Mouse (Mus musculus): ENCODE measurements at regions not wholly inside any gene's neighbourhood (a gene's known extent, or its start where the extent isn't known, plus 50 kb on each side); places are given as distances from the start of the nearest gene placed in this dataset.

DNA sequence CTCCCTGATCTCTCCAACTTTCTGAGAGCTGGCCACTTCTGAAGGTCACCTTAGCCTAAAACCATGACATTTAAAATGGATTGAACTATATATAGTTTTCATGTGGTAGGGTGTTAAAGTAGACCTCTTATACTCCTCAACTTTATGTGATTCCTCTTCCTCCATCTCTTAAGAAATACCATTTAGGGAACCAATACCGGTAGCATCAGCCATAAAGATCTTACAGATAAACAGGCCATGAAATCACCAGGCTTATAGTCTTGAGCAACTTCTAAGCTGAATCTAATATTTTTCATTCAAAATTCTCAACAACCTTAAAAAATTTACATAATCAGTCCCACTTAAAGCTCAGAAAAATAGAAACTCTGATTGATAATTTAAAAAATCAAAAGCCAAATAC is 56.2 kb downstream of the Rpl36a-ps1 start:
- 0 out of 2 replicates have a peak, but pooled peaks have one; percentile 15 for ATAC-seq (ENCODE audit: poor library complexity, severe bottlenecking)

DNA sequence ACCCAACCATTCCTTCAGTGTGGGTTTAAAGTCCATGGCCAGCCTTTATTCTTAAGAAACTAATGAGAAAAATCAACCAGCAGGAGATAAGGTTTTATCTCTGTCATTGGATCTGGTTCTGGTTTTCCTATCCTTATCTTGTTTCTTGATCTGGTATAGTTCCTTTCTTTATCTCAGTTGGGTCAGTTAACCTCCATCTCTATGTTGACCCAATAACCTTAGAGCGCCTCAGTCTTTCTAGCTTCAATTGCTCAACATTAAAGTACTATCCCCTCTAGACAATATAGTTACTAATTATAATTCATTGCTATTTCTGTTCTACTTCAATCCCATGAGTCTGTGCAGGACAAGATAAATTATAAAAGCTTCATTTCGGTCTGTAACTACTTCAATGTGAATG is 56.7 kb downstream of the Rpl36a-ps1 start:
- ATAC-seq (ENCODE audit: poor library complexity, severe bottlenecking): 0 out of 2 replicates have a peak, but pooled peaks have one; percentile 38

DNA sequence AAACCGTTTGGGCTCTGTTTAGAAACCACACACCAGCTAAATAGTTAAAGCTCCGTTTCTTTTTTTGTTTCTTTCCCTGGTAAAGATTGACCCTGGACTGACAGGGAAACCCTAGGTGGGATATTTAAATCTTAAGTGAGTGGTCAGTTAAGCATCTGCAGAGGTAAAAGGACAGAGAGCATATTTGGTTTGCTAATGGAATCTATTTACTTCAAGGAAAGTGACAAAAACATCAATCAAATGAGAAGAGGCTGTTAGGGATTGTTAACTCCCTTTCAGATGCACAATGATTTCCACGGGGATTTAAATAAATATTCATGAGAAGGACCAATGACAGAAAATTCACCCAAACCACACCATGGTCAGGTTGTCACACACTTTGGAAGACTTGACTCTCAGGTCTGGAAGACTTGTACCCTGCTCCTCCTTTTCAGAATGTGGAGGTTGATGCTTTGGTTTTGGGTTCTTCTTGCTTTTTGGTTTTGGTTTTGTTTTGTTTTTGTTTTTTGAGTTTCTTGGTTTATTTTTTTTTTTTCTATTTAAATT is 60.7 kb downstream of the Rpl36a-ps1 start:
- no peak for ATAC-seq (ENCODE audit: poor library complexity, severe bottlenecking)

DNA sequence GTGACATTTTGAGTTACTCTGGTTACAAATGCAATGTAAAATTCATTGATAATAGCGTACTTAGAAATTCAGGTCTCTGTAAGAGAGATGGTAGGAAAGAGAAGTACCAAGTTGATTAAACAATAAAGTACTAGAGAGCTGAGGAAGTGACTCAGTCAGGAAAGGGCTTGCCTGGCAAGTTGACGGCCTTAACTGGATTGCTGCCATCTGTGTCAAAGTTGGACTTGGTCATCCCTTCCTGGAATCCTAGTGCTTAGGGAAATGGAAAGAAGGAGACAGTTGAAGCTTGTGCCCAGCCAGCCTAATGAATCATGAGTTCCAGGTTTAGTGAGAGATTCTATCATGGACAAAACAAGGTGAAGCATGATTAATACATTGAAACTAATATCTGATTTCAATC is 64.8 kb downstream of the Rpl36a-ps1 start:
- ATAC-seq (ENCODE audit: poor library complexity, severe bottlenecking): no peak

DNA sequence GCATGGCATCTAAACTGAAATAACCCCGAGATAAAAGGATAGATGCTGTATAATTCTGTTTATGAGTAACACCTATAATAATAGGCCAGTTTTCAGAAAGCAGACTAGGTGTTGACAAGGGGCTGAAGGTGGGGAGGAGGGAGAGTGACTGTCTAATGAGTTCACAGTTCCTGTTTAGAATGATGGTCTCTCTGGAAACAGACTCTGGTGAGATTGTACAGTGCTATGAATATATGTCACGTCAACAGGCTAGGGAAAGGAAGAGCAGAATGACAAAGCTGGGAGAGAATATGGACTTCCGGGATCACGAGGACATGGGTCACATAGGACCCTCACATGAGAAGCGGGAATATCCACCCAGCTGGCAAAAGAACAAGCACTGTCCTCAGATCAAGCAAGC is 85.9 kb downstream of the Rpl36a-ps1 start:
- ATAC-seq (ENCODE audit: poor library complexity, severe bottlenecking): no peak

DNA sequence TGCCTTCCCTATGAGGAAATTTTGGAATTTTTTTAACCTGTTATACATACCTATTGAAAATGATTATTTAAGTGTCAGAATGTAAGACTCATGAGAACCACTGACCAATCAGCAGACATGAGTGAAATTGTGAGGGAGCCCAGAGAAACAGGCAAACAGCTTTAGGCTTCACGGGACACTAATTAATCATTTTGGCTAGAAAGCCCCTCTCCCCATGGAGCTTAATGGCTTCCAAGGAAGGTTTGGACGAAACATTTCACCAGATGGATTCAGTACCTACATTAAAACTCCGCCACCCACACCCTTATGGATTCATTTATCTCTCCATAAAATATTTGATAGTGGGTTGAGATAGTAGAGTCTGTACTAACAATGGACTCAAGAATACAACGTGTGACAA is 95.2 kb downstream of the Rpl36a-ps1 start:
- no peak for ATAC-seq (ENCODE audit: poor library complexity, severe bottlenecking)

DNA sequence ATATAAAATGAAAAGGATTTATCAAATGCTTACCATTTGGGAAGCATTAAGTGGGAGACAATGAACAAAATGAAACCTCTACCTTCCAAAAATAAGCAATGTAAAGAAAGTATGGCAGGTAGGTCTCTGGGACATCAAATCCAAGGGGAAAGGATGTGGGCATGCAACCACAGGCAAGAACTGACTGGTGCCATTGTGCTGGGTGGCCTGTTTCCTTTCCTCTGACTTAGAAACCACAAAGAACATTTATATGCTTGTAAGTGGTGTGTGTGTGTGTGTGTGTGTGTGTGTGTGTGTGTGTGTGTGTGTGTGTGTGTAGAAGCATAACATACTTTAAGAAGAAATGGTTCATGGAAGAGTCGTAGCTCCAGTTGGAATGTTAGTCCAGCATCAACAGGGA is 96.7 kb downstream of the Rpl36a-ps1 start:
- ATAC-seq (ENCODE audit: poor library complexity, severe bottlenecking): no peak

DNA sequence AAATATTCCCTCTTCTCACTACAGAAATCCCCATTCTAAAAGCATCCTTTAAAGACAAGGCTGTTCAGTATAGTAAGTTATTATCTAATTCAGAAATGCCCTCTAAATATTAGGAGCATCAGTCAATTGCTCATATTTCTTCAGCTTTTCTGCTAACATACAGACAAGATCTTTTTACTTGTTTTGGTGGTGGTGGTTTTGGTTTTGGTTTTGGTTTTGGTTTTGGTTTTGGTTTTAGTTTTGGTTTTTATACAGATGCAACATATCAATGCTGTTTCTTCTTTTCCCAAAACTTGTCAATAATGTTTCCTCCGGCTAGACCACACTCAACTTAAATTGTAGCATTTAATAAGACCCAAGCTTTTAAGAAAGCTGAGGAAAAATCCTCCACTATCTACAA is 98.2 kb downstream of the Rpl36a-ps1 start:
- no peak for ATAC-seq (ENCODE audit: poor library complexity, severe bottlenecking)

DNA sequence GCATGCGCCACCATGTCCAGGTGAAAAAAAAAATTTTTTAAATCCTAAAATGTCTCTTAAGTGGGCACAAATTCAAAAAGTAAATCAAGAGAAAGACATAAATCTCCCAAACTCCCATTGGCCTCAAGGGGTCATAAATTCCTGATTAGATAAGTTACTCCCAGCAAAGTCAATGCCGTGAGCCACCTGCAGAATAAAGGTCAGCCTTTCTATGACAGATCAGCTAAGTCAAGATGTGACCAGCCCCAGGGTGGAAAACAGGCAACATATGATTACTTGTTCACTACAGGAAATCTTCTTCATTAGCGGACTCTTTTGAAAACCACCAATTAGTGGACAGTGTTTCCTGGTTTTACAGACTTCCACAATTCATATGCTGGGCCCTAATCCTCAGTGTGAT is 101.4 kb downstream of the Rpl36a-ps1 start:
- no peak for ATAC-seq (ENCODE audit: poor library complexity, severe bottlenecking)

DNA sequence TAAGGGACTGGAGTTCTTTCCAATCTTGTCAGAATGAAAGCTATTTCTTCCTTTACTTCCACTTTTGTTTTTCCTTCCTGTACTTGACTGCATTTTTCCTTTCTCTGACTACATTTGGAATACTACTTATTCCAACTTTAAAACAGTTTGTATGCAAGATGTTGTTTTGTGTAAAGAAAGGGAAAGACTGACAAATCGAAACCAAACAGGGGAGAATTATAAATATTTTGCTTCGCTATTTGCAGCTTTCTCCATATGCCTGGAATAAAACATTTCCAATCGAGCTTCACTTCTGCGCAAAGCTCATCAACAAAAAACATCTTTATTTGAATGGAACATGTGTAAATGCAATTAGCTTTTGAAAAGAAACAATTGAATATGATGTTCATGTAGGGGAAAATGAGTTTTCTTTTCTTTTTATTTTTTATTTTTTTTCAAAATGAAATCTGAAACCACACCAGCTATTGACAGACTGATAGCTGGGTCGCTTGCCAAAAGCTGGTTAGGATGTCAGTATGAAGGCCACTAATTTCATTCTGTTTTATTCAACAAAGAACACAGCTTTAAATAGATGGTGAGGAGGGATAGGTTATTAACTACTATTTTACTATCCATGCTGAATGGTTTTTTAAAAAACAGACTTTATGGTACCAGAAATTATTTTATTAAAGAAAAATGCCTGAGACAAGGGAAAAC is 102.7 kb downstream of the Rpl36a-ps1 start:
- no peak for ATAC-seq (ENCODE audit: poor library complexity, severe bottlenecking)

DNA sequence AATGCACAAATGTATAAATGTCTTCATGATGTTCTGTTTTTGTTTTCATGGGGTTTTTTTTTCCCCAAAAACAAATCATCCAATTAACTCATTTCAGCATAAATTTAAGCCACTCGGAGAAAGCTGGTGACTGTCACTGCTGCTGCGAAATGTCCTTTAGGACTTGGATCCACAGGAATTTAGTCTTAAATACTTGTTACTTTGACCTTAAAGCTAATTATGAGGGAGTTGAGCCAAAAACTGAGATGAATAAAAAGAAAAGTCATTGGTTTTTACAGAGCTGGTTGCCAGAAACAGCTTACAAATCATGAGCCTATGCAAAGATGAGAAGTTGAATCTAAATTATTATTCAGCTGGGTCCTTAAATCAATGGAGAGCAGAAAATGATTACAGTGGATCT is 106.5 kb downstream of the Rpl36a-ps1 start:
- ATAC-seq (ENCODE audit: poor library complexity, severe bottlenecking): no peak

DNA sequence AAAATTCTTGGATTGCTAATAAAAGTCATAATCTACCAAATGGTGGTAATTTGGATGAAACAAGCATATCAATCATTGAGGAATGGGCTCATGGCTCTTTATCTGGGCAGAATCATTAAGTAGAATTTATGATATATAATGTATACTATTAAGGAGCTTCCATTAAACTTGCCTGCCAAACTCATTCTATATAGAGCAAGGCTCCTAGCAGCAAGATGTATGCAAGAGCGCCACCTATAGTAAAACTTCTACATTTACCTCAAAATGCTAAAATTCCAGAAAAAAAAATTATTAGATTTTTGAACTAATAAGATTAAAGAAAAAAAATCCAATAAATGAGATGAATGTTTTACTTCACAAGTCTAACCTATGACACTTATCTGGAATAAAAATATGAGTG is 107.1 kb downstream of the Rpl36a-ps1 start:
- ATAC-seq (ENCODE audit: poor library complexity, severe bottlenecking): no peak

DNA sequence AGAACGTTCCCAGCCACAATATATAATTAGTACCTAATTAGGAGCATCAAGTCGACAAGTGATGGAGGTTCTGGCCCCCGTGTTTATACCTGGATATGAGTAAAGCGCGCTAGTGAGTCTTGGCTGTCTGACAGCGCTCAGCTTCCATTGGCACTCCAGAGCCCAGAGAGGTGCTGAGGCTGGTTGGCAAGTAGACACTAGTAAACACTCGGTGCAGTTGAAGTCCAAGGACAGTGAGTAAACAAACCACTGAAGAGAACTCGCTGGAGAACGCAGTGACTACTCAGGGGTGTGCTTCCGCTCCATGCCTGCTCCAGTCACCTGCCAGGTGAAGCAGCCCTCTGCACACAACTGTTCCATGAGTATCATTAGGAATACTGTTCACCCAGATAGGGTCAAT is 111.5 kb downstream of the Rpl36a-ps1 start:
- no peak for ATAC-seq (ENCODE audit: poor library complexity, severe bottlenecking)

DNA sequence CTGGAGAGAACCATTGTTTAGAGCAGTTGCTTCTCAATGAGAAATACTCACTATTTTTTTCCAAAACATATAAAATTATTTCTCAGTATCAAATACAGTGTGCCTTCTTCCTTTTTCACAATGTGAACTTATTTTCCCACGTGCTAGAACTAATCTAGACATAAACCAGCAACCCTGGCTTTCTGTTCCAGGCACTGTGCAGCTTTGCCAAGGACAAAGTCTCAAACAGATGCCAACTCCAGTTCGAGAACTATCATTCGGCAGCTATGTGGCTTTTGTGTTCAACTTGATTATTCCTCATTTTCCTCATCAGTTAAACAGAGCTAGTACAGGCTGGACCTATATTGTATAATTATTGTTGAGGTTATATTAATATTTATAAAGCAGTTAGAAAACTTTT is 116.2 kb downstream of the Rpl36a-ps1 start:
- ATAC-seq (ENCODE audit: poor library complexity, severe bottlenecking): no peak

DNA sequence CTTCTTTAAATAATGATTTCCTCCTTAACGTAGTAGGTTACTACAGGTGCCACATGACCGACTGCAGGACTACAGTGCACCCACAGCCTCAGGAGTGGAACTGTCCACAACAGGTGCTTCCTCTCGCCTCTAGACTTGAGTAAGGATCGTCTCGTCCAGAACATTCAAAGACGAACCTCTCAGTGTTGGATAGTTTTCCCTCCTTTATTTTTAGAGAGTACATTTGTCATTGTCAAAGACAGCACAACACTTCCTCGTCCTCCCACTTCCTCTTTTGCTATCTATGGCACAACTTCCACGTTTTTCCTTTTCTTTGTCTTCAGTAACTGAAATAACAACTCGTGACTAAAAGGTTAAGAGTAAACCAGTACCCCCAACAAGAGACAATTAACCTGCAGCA is 120.7 kb downstream of the Rpl36a-ps1 start:
- peak; percentile 65 for ATAC-seq (ENCODE audit: poor library complexity, severe bottlenecking)

DNA sequence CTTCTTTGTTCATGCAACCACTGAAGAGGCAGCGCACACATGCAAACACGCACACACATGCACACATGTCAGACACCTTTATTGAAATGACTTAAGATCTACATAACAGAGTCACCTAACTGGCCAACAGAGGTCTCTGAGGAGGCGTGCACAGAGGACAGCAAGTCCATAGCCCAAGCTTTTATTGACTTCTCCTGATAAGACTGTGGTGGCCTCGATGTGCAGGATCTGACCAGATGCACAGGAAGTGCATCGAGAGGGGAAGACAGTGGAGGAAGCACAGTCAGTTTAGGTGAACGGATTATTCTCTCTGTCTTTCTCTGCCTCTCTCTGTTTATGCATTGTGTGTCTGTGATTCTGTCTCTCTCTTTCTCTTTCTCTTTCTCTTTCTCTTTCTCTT is 124.2 kb downstream of the Rpl36a-ps1 start:
- ATAC-seq (ENCODE audit: poor library complexity, severe bottlenecking): peak; percentile 49

DNA sequence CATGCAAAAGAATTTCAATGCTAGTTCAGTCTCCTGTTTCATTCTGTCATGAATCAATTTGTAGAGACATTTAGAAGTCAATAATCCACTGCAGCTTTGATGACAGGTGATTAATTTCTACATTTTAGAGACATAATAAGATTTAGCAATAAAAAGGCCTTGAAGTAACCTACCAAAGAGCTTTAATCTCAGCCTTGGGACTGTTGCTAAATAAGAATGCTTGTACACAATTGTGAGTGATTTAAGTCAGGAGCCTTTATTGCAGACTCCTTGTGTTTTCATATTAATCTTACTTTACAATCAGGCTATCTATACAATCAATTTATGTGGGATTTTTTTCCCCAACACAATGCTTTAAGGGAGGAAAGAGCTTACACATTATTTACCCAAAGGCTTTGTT is 127.2 kb downstream of the Rpl36a-ps1 start:
- ATAC-seq (ENCODE audit: poor library complexity, severe bottlenecking): no peak

DNA sequence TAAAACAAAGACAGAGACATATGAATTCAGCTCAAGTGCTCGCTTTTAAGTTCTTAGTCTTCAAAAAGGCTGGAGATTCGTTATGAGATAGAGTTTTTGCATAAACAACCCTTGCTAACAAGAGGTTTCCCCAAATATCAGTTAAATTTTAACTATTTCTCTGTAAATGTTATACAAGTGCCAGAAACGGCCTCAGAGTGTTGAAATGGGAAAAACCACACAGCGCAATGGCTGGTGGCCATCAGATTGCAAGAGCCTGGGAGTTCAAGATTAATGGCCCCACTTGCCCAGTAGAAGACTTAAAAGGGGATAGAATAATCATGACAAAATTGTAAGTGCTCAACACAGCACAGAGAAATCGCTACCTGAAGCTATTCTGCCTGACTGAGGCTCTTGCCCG is 130.1 kb downstream of the Rpl36a-ps1 start:
- no peak for ATAC-seq (ENCODE audit: poor library complexity, severe bottlenecking)

DNA sequence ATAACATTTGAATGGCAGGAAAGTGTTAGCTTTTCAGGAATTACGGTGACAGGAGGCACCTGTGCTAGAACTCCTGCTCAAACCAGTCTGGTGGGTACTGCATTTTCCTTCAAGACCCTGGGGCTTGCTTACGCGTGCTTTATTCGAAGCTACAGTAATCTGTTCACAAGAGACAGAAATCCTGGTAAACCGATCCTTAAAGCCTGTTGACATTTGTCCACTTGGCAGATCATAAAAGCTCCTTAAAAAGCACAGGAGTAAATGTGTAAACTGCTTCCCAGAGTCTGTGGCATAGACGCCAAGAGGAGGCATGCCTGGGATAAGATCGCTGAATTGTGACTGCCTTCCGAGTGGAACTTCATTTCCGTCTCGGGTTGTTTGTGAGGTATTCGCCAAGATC is 130.5 kb downstream of the Rpl36a-ps1 start:
- ATAC-seq (ENCODE audit: poor library complexity, severe bottlenecking): no peak

DNA sequence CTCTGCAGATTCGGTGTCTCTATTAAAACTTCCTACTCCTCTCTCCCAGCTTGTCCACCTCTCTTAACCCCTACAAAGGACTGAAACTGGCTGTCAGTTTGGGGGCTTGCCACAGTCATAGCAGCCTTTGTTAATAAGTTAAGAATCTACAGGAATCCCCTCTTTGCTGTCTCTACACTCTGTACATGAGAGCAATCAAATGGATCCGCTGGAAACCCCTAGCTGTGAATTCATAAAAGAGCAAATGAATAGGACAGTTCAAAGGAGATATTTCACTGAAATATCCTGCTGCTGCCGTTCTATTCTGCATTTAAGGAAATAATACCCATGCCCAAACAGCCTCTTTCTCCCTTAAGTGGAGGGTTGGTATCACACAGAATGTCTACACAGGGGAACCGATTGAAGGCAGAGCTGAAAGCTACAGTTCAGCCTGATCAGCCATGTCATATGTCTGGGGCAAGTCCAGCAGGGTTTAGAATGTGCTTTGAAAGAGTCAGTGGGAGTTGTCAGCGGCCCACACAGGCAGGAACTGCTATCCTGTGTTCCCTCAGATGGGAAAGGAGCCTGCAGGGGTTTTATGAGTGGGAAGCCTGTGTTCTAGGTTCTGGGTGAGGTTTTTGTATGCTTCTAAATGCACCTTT is 131.9 kb downstream of the Rpl36a-ps1 start:
- no peak for ATAC-seq (ENCODE audit: poor library complexity, severe bottlenecking)

DNA sequence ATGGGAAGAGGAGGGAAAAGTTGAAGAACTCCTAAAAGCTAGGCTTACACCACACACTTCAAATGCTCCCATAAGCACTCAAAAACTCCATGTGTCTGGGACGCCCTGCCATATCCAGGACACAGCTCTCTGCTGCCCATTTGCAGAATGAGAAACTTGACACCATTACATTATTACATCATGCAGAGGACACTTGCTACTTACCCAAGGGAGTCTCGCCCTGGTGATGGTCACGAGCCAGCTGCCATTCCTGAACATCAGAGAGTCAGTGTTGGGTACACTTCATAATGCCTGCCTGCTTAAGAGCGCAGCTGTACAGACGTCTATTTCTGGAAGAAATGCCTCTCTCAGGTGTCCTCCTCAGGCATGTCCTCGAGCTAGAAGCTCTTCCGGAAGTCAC is 135.3 kb downstream of the Rpl36a-ps1 start:
- no peak for ATAC-seq (ENCODE audit: poor library complexity, severe bottlenecking)

DNA sequence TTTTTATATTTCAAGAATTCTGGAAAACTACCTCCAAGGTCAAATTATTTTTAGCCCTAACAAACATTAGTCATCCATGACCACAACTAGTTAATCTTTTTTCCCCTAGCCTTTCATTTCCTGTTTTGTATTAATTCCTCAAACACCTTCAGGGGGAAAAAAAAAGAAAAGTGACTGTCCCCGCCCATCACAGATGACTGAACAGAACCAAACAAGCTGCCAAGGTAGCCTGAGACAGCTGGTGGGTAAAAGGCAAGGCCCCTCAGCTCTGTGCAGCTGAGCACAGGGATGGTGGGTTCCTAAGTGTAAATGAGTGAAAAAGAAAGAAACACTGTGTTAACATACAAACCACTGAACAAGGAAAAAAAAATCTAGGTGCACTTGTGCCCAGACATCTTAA is 145.6 kb downstream of the Rpl36a-ps1 start:
- ATAC-seq (ENCODE audit: poor library complexity, severe bottlenecking): no peak

DNA sequence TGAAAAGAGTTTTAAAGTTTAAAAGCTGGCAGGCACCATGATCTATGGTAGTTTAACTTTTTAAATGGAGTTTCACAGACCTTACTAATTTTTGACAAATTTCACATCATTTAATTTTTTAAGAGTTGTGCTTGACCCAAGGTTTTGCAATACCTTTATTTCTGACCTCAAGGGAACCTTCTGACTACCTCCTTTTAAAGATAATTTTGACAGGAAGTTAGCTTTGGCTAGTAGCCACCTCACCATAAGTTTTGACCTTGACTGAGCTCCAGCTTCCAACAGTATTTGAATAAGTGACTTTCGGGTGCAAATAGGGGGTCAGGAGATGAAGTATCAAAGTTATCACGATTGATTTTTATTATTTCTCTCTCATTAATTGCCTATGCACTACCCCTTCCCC is 149.9 kb downstream of the Rpl36a-ps1 start:
- no peak for ATAC-seq (ENCODE audit: poor library complexity, severe bottlenecking)

Data from megakaryocyte, adult 5-6 weeks (primary cell).